Mouse (Mus musculus) forebrain, embryonic 16.5 days (tissue): ENCODE results near the gene Abcc1. TPM values are rescaled to one million over a fixed set of nuclear protein-coding genes. Genes with fewer than 3 reads are reported as not detected.

Source experiments
- ATAC-seq: fragments of 200-750 bp; cut with Nextera tagmentation; 2 replicates; pipeline ENCODE4 v1.8.0; 2017; ENCODE audit warnings: mild to moderate bottlenecking, moderate library complexity
- H3K27ac ChIP-seq: fragments of 300-500 bp; sonication (generic); 2 replicates; pipeline ENCODE4 v1.5.1; 2014; ENCODE audit warnings: low read length, control low read depth
- H3K27me3 ChIP-seq: fragments of 300-500 bp; sonication (generic); replicated peaks from 2 replicates; pipeline ENCODE4 v1.6.1; 2014; ENCODE audit warnings: low read length; ENCODE audit not compliant: control insufficient read depth, insufficient read depth
- H3K36me3 ChIP-seq: fragments of 300-500 bp; sonication (generic); 2 replicates; pipeline ENCODE4 v1.6.1; 2014; ENCODE audit not compliant: control insufficient read depth, insufficient read depth
- H3K4me1 ChIP-seq: fragments of 300-500 bp; sonication (generic); replicated peaks from 2 replicates; pipeline ENCODE4 v1.6.1; 2014; ENCODE audit warnings: low read length; ENCODE audit not compliant: control insufficient read depth, insufficient read depth
- H3K4me2 ChIP-seq: fragments of 300-500 bp; sonication (generic); 2 replicates; pipeline ENCODE4 v1.6.1; 2014; ENCODE audit warnings: mild to moderate bottlenecking, low read length, control low read depth
- H3K4me3 ChIP-seq: fragments of 300-500 bp; sonication (generic); replicated peaks from 2 replicates; pipeline ENCODE4 v1.5.1; 2014; ENCODE audit warnings: mild to moderate bottlenecking, low read length, control low read depth
- H3K9ac ChIP-seq: fragments of 300-500 bp; sonication (generic); replicated peaks from 2 replicates; pipeline ENCODE4 v1.6.1; 2014; ENCODE audit warnings: low read depth, low read length, control low read depth
- H3K9me3 ChIP-seq: fragments of 300-500 bp; sonication (generic); 2 replicates; pipeline ENCODE4 v1.6.1; 2016; ENCODE audit warnings: low read length; ENCODE audit not compliant: control insufficient read depth
- WGBS: fragments of 180-500 bp; shearing (Covaris S2); extraction: QIAGEN DNeasy Blood & Tissue Kit; methylation state at CpG from one replicate; pipeline ENCODE4 v1.1.7; 2014; 5-methylcytosine and 5-hydroxymethylcytosine counted together
- polyA plus RNA-seq: library from polyadenylated mRNA; unstranded; fragments of >200 nt; fragmentation: Nextera tagmentation; extraction: Ambion mirVana; gene quantifications from 2 replicates; pipeline ENCODE4 v1.2.1, GENCODE M21; 2015

Gene Abcc1
- polyA plus RNA-seq, 1 experiment from 2014 or later = 11.3 TPM

DNA sequence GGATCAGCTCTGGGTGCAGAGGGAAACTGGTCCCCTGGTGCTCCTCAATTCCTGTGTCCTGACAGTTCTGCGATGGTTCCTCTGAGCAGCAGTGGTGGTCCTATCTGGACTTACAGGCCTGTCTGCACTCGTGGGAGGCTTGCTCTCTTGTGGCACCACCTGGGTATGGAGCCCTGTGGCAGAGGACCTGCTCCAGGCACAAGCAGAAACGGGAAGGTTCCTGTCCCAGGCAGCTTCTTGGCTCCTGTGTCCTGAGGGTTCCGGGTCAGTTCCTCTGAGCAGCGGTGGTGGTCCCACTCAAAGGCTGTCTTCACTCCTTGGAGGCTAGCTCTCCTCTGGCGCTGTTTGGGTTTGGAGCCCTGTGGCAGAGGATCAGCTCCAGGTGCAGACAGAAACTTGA, 68.0 kb downstream of the Abcc1 start:
- no peak for ATAC-seq
- 93% methylated on average over 6 of the region's 6 CpGs for WGBS

DNA sequence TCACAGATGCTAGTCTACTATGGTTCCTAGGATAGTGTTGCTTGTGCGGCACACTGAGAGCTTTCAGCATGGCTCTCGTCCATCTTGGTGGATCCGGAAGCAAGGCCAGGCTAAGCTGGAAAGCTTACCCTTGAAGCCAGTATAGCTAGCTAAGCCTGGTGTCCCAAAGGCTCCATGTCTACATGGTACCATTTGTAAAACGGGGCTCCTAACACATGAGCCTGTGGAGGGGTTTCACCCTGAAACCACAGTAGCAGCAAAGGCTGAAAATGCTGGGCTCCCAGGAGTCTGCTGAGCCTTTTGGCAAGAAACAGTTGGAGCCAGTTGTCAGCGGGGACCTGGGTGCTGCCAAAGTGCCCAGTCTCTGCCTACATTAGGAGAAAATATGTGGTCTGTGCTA, 71.6 kb downstream of the Abcc1 start:
- Histone ChIP-seq H3K36me3 (no peaks in the 10 kb centered on the region), H3K27ac (no peak overlapping the region), H3K9ac (no peak overlapping the region), H3K4me2 (no peak overlapping the region), H3K27me3 (no peaks in the 10 kb centered on the region), H3K4me3 (no peak overlapping the region), H3K4me1 (no peaks in the 10 kb centered on the region), H3K9me3 (no peaks in the 10 kb centered on the region)
- no peak for ATAC-seq
- WGBS = 95% methylated on average over 5 of the region's 5 CpGs

More for the DNA sequence above, 68.0 kb downstream of the Abcc1 start:
- H3K4me1 ChIP-seq = no peaks in the 10 kb centered on the region
- no peak overlapping the region for H3K4me3 ChIP-seq
- no peaks in the 10 kb centered on the region for H3K27me3 ChIP-seq
- no peak overlapping the region for H3K9ac ChIP-seq
- H3K27ac ChIP-seq = no peak overlapping the region
- H3K36me3 ChIP-seq = no peaks in the 10 kb centered on the region
- H3K4me2 ChIP-seq = no peak overlapping the region
- H3K9me3 ChIP-seq = no peaks in the 10 kb centered on the region

DNA sequence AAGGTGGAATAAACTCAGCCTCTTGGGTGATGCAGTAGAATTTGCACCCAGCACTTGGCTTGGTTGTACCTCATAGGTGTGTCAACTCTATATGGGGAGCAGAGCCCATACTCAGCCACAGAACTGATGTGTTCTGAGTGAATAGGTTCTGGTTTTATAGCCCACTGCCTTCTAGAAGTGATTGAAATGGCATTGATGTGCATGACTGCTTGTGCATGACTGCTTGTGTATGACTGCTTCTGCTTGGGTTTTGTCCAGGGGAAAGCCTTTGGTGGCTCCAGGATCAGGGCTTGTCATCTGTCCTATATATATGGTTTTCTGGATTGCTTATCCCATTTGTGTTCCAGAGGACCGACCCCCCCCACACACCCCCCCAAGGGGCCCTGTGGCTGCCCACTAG, 74.2 kb downstream of the Abcc1 start:
- ATAC-seq = no peak
- H3K4me2 ChIP-seq = no peak overlapping the region
- no peaks in the 10 kb centered on the region for H3K27me3 ChIP-seq
- no peaks in the 10 kb centered on the region for H3K36me3 ChIP-seq
- no peak overlapping the region for H3K9ac ChIP-seq
- H3K4me1 ChIP-seq = no peaks in the 10 kb centered on the region
- H3K9me3 ChIP-seq = no peaks in the 10 kb centered on the region
- WGBS = 91% methylated on average over 1 of the region's 1 CpGs
- H3K27ac ChIP-seq = no peak overlapping the region
- no peak overlapping the region for H3K4me3 ChIP-seq

DNA sequence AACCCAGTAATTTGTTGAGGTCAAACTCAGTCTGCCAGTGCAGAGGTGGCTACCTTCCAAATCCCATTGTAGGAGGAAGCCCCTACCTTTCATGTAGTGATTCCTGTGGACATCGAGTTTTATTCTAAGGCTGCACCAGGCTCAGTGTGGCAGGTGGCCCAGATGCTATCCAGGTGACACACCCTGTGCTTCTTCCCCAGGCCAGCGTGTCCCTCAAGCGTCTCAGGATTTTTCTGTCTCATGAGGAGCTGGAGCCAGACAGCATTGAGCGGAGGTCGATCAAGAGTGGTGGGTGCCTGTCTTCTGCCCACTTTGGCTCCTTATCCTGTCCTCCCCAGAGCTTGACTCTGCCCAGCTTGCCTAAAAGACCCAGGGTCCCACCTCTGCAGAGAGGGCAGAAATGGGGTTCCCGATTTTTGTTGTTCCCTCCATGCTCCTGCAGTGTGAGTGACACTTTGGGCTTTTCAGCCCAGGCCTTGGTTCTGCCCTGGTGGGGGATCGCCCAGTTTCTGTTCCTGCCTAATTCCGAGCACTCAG, 76.2 kb downstream of the Abcc1 start:
- H3K27me3 ChIP-seq = no peaks in the 10 kb centered on the region
- WGBS = 93% methylated on average over 8 of the region's 8 CpGs
- no peak for ATAC-seq
- no peaks in the 10 kb centered on the region for H3K36me3 ChIP-seq
- no peaks in the 10 kb centered on the region for H3K9me3 ChIP-seq
- H3K27ac ChIP-seq = no peak overlapping the region
- no peaks in the 10 kb centered on the region for H3K4me1 ChIP-seq
- H3K9ac ChIP-seq = no peak overlapping the region
- H3K4me3 ChIP-seq = no peak overlapping the region
- no peak overlapping the region for H3K4me2 ChIP-seq

DNA sequence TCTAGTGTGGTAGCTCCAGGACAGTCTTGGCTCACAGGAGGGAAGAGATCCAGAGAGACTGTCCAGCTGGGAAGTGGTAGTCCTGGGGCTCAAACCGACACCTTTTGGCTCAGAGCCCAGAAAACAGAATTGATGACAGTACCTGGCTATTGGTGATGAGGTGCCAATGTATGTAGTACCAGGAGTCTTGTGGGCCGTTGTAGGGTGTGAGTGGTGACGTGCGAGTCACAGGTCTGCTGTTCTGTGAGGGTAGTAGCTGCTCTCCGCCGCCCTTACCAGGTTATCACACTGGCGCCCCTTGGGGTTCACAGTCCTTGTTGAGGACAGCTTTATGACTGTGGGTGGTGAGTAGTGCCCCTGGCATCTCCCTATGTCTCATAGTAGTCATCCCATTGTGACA, 77.2 kb downstream of the Abcc1 start:
- Histone ChIP-seq H3K27ac (no peak overlapping the region), H3K4me3 (no peak overlapping the region), H3K27me3 (no peaks in the 10 kb centered on the region), H3K9me3 (no peaks in the 10 kb centered on the region), H3K36me3 (no peaks in the 10 kb centered on the region), H3K4me2 (no peak overlapping the region), H3K9ac (no peak overlapping the region), H3K4me1 (no peaks in the 10 kb centered on the region)
- 91% methylated on average over 7 of the region's 7 CpGs for whole genome bisulfite sequencing
- ATAC-seq = no peak

DNA sequence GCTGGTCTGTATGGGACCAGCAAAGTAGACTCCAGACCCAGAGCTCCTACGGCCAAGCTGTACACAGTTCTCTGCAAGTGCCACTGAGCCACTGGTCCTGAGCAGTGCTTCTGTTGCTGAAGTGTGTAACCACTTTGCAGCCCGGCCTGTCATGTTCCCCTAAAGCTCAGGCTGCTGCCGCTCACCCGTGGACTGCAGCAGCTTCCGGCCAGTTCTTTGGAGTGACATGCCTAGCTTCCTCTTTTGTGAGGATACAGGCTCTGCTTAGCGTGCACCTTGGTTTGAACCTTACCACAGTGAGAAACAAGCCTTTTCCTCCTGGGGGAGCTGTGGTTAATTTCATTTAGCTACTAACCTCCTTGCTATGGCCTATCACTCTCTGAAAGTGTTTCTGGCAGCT, 77.7 kb downstream of the Abcc1 start:
- ATAC-seq = no peak
- Histone ChIP-seq H3K4me3 (no peak overlapping the region), H3K9ac (no peak overlapping the region), H3K4me2 (no peak overlapping the region), H3K4me1 (no peaks in the 10 kb centered on the region), H3K27me3 (no peaks in the 10 kb centered on the region), H3K36me3 (no peaks in the 10 kb centered on the region), H3K27ac (no peak overlapping the region), H3K9me3 (no peaks in the 10 kb centered on the region)
- WGBS = 91% methylated on average over 6 of the region's 6 CpGs

DNA sequence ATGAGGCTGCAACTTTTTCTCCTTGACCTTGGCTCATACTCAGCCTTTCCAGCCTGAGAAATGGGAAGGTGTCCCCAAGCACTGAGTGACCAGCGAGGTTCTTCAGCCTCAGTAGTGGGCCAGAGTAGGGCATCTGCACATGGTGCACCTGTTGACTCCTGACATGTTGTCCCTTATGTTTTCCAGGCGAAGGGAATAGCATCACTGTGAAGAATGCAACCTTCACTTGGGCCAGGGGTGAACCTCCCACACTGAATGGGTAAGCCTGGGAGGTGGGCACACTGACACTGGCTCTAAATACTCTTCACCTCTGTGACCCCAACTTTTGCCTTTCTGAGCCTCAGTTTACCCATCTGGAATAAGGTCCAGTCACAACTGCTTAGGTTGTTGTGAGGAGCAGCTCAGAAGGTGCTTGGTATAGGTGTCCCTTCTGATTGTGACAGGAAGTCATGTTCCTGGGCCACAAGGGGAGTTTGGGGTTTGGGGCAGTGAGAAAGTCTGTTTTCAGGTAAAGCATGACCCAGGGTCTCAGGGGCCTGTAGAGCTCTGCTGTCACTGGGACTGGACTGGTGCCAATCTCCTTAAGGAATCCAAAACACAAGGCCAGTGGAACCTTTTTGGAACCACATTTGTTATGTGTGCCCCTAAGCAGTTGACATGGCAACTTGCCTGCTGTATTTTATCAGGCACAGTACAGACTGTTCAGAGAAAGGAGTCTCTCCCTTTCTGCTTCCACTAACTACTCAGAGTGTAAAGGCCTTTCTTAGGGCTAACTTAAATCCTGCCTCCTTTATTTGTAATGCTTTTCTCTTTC, 78.7 kb downstream of the Abcc1 start:
- H3K4me2 ChIP-seq = no peak overlapping the region
- H3K4me3 ChIP-seq = no peak overlapping the region
- no peaks in the 10 kb centered on the region for H3K4me1 ChIP-seq
- H3K9me3 ChIP-seq = no peaks in the 10 kb centered on the region
- H3K9ac ChIP-seq = no peak overlapping the region
- ATAC-seq = no peak
- 81% methylated on average over 2 of the region's 2 CpGs for WGBS
- H3K27ac ChIP-seq = no peak overlapping the region
- no peaks in the 10 kb centered on the region for H3K27me3 ChIP-seq
- no peaks in the 10 kb centered on the region for H3K36me3 ChIP-seq

DNA sequence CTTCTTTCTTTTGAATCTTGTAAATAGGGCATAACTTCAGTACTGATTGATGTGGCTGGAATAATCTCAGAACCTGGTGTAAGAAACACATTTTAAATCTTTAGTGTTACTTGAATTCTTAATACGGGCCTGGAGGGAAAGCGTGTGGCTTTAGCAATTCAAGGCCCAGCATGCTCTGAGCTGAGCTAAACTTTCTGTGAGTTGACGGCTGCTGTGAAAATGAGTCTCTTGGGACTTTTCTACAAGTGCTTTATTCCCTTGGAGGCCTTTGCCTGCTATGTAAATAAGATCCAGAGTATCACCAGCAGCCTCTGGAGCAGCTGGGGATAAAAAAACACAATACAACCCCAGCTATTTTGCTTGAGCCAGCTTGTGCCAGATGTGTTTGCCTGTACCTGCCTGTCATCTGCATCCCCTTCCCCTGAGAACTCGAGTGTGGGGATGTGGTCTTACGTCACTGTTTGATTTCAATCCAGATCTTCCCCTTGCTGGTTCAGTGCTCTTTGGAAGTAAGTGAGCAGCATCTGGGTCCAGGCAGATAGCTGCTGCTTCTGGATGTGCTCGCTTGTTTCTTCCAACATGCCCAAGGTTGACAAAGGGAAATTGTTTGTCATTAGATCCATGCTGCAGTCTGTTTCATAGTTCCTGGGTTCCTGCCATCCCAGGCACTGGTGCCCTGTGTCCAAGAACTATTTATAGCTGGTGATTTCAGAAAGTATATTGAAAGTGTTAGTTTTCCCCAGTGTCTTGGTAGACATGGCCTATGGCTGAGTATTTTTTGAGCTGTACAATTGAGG, 82.9 kb downstream of the Abcc1 start:
- no peaks in the 10 kb centered on the region for H3K36me3 ChIP-seq
- no peak for ATAC-seq
- H3K27me3 ChIP-seq = no peaks in the 10 kb centered on the region
- no peaks in the 10 kb centered on the region for H3K9me3 ChIP-seq
- H3K4me2 ChIP-seq = no peak overlapping the region
- WGBS = 66% methylated on average over 6 of the region's 6 CpGs
- H3K27ac ChIP-seq = no peak overlapping the region
- H3K9ac ChIP-seq = no peak overlapping the region
- H3K4me1 ChIP-seq = no peaks in the 10 kb centered on the region
- H3K4me3 ChIP-seq = no peak overlapping the region

DNA sequence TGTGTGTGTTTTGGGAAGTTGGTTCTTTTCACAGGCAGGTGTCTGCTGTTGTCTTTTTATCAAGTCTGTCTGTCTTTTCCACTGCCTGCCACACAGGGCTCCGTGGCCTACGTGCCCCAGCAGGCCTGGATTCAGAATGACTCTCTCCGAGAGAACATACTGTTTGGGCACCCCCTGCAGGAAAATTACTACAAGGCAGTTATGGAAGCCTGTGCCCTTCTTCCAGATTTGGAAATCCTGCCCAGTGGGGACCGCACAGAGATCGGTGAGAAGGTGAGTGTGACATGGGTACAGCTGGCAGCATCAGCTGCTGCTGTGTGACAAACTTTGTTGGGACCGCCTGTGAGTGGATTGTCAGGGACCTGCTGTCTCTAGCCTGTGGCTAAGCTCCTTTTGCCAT, 83.8 kb downstream of the Abcc1 start:
- no peaks in the 10 kb centered on the region for H3K4me1 ChIP-seq
- H3K9me3 ChIP-seq = no peaks in the 10 kb centered on the region
- no peak for ATAC-seq
- no peak overlapping the region for H3K4me2 ChIP-seq
- no peaks in the 10 kb centered on the region for H3K27me3 ChIP-seq
- 84% methylated on average over 6 of the region's 6 CpGs for WGBS
- H3K36me3 ChIP-seq = no peaks in the 10 kb centered on the region
- no peak overlapping the region for H3K9ac ChIP-seq
- no peak overlapping the region for H3K27ac ChIP-seq
- no peak overlapping the region for H3K4me3 ChIP-seq
